Mouse (Mus musculus) lung, embryonic 15.5 days (tissue): ENCODE measurements around the gene Adamts5. TPM values are rescaled to one million over a fixed set of nuclear protein-coding genes. Genes with fewer than 3 reads are reported as not detected.
A peak's percentile ranks its signal among the peaks of the same experiment; 100 is the strongest.

Experiments used
- ATAC-seq: fragments of 200-750 bp; cut with Nextera tagmentation; 2 replicates; pipeline ENCODE4 v1.8.0; 2017; ENCODE audit warnings: moderate number of reproducible peaks, borderline replicate concordance; ENCODE audit not compliant: low FRiP score, low TSS enrichment; ENCODE audit errors: extremely low read depth
- H3K27ac ChIP-seq: fragments of 300-500 bp; sonication (generic); 2 replicates; pipeline ENCODE4 v1.5.1; 2015; ENCODE audit warnings: moderate library complexity, mild to moderate bottlenecking, inconsistent platforms
- H3K27me3 ChIP-seq: fragments of 300-500 bp; sonication (generic); 2 replicates; pipeline ENCODE4 v1.6.1; 2015; ENCODE audit warnings: inconsistent platforms
- H3K36me3 ChIP-seq: fragments of 300-500 bp; sonication (generic); 2 replicates; pipeline ENCODE4 v1.6.1; 2015; ENCODE audit warnings: inconsistent platforms
- H3K4me1 ChIP-seq: fragments of 300-500 bp; sonication (generic); 2 replicates; pipeline ENCODE4 v1.6.1; 2015; ENCODE audit warnings: inconsistent platforms
- H3K4me2 ChIP-seq: fragments of 300-500 bp; sonication (generic); 2 replicates; pipeline ENCODE4 v1.6.1; 2015; ENCODE audit warnings: inconsistent platforms, mild to moderate bottlenecking, moderate library complexity
- H3K4me3 ChIP-seq: fragments of 300-500 bp; sonication (generic); 2 replicates; pipeline ENCODE4 v1.5.1; 2015; ENCODE audit warnings: mild to moderate bottlenecking, inconsistent platforms
- H3K9ac ChIP-seq: fragments of 300-500 bp; sonication (generic); 2 replicates; pipeline ENCODE4 v1.6.1; 2015; ENCODE audit warnings: inconsistent platforms
- H3K9me3 ChIP-seq: fragments of 300-500 bp; sonication (generic); 2 replicates; pipeline ENCODE4 v1.6.1; 2016; ENCODE audit warnings: inconsistent platforms
- WGBS: fragments of 180-500 bp; shearing (Covaris S2); methylation state at CpG from one replicate; pipeline ENCODE4 v1.1.7; 2015; 5-methylcytosine and 5-hydroxymethylcytosine counted together
- polyA plus RNA-seq: library from polyadenylated mRNA; unstranded; fragments of >200 nt; fragmentation: Nextera tagmentation; extraction: Ambion mirVana; gene quantifications from 2 replicates; pipeline ENCODE4 v1.2.1, GENCODE M21; 2015

The Adamts5 gene
- polyA plus RNA-seq, 1 experiment from 2014 or later: 4.7 TPM

DNA sequence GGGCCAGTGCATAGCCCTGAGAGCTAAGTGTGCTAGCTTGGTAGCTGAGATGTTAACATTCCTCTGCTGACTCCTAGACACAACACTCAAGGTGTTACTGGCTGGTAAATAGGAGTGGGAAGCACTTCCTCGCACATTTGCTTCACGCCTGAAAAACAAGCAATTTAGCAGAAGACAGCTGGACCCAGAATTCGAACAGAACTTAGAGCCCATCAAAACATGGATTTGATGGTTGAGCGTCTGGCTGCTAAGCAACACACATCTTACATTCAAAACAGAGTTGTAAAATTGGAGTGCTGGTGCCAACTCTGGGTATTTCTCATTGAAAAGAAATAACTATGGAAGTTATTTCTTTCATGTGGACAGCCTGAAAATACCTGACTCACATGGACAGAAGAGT, 5.7 kb downstream of the Adamts5 start:
- no peak overlapping the region for H3K9ac ChIP-seq
- no peak for ATAC-seq
- H3K27me3 ChIP-seq: peaks cover 11% of the 10 kb centered on the region
- no peak overlapping the region for H3K27ac ChIP-seq
- no peaks in the 10 kb centered on the region for H3K9me3 ChIP-seq
- peaks cover 11% of the 10 kb centered on the region for H3K4me1 ChIP-seq
- WGBS: 77% methylated on average over 4 of the region's 4 CpGs
- no peak overlapping the region for H3K4me2 ChIP-seq
- H3K36me3 ChIP-seq: no peaks in the 10 kb centered on the region
- H3K4me3 ChIP-seq: no peak overlapping the region

DNA sequence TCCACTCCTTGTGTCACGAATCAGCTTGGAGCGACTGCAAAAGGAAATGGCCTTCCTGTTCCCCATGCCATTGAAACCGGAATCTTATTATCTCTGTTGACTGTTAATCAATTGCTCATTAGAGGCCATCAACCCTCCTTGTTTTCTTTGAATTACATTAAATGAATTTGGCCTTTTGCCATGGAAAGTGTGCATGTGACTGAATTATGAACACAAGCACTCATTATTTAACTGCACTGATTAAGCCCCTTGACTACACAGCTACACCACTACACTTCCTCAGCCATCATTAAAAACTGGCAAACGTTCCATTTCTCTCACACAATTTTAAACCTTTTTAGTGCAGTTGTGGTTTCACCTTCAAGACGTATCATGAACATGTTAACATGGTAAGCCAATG, 11.8 kb downstream of the Adamts5 start:
- Histone ChIP-seq H3K9me3 (no peaks in the 10 kb centered on the region), H3K4me2 (no peak overlapping the region), H3K27me3 (no peaks in the 10 kb centered on the region), H3K4me1 (0 out of 2 replicates have a peak, but pooled peaks cover 3% of the 10 kb centered on the region), H3K27ac (no peak overlapping the region), H3K9ac (no peak overlapping the region), H3K36me3 (no peaks in the 10 kb centered on the region), H3K4me3 (no peak overlapping the region)
- 50% methylated on average over 5 of the region's 5 CpGs for WGBS
- no peak for ATAC-seq

- no peaks in the 10 kb centered on the region for H3K9me3 ChIP-seq
- no peaks in the 10 kb centered on the region for H3K27me3 ChIP-seq
- H3K27ac ChIP-seq: no peak overlapping the region
- WGBS: 36% methylated on average over 13 of the region's 13 CpGs
- H3K4me2 ChIP-seq: no peak overlapping the region
- H3K36me3 ChIP-seq: no peaks in the 10 kb centered on the region
- ATAC-seq: no peak
- 0 out of 2 replicates have a peak, but pooled peaks cover 3% of the 10 kb centered on the region for H3K4me1 ChIP-seq
- no peak overlapping the region for H3K9ac ChIP-seq
- no peak overlapping the region for H3K4me3 ChIP-seq
Observed at GRCm38 (mm10) chr16:85887289-85888051, 14.2 kb downstream of the Adamts5 start.

DNA sequence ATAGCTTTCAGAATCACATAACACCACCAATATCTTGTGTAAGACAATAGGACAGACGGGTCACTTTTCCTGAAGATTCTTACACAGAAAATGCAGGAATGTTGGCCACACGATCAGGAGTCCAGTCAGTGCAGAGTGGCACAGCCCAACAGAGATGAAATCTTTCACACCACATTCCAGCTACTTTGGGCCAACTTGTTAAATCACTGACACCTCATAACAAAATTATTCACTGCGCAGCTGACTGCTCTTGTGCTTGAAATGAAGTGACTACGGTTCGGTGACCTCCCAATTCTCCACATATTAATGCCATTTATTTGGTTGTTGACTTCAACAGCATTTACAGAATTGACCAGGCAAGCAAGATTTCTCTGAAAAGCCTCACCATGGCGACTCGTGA, 22.6 kb downstream of the Adamts5 start:
- Histone ChIP-seq H3K9me3 (no peaks in the 10 kb centered on the region), H3K36me3 (no peaks in the 10 kb centered on the region), H3K4me3 (no peak overlapping the region), H3K27ac (no peak overlapping the region), H3K9ac (no peak overlapping the region), H3K27me3 (no peaks in the 10 kb centered on the region), H3K4me1 (no peaks in the 10 kb centered on the region), H3K4me2 (no peak overlapping the region)
- ATAC-seq: no peak
- WGBS: 71% methylated on average over 7 of the region's 7 CpGs

DNA sequence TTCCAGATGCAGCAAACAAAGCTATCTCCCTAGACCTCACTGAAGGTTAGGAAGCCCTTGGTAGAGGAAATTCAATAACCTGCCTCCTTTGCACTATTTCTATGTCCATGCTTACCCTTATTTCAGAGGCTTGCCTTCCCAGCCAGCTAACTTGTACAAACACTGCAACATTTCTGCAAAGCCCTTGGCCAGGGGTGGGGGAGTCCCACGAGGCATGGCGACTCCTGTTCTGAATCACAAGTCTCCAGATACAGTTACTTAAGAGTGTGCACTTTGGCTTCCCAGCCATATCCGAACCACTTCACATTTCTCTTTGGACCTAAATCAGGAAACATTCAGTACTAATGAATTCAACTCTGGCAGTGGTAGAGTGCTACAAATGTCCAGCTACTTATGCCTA, 27.5 kb downstream of the Adamts5 start:
- H3K9ac ChIP-seq: no peak overlapping the region
- no peak for ATAC-seq
- no peaks in the 10 kb centered on the region for H3K36me3 ChIP-seq
- H3K27ac ChIP-seq: no peak overlapping the region
- no peaks in the 10 kb centered on the region for H3K4me1 ChIP-seq
- H3K27me3 ChIP-seq: no peaks in the 10 kb centered on the region
- 75% methylated on average over 3 of the region's 3 CpGs for WGBS
- H3K9me3 ChIP-seq: no peaks in the 10 kb centered on the region
- H3K4me2 ChIP-seq: no peak overlapping the region
- H3K4me3 ChIP-seq: no peak overlapping the region

- Histone ChIP-seq H3K27ac (peak overlapping the region; percentile 33), H3K9ac (no peak overlapping the region), H3K9me3 (no peaks in the 10 kb centered on the region), H3K4me3 (no peak overlapping the region), H3K36me3 (no peaks in the 10 kb centered on the region), H3K27me3 (no peaks in the 10 kb centered on the region), H3K4me1 (no peaks in the 10 kb centered on the region), H3K4me2 (no peak overlapping the region)
- 32% methylated on average over 2 of the region's 2 CpGs for WGBS
- ATAC-seq: peak; percentile 64; the same call in 1 of the 2 replicates
Observed at GRCm38 (mm10) chr16:85871971-85872370, 29.7 kb downstream of the Adamts5 start.

DNA sequence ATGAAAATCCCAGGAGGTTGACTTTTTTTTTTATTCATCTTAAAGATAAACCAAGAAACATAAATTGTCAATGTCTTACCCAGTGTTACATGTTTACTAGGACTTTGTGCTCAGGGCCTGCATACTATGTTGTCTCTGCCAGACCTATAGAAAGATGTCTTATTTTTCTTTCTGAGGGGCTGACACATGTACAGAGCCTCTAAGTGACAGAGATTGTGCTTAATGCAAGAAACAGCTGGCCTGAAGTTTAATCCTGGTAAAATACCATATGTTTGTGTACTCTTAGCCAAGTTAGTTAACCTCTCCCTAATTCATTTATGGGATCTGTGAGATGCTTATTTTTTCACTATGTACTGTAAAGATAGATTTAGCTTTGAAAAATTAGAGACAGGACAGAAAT, 30.4 kb downstream of the Adamts5 start:
- no peaks in the 10 kb centered on the region for H3K9me3 ChIP-seq
- no peak overlapping the region for H3K9ac ChIP-seq
- H3K4me1 ChIP-seq: no peaks in the 10 kb centered on the region
- H3K4me3 ChIP-seq: no peak overlapping the region
- H3K4me2 ChIP-seq: no peak overlapping the region
- H3K36me3 ChIP-seq: no peaks in the 10 kb centered on the region
- ATAC-seq: peak; percentile 75; the same call in 1 of the 2 replicates
- no peaks in the 10 kb centered on the region for H3K27me3 ChIP-seq
- H3K27ac ChIP-seq: no peak overlapping the region

DNA sequence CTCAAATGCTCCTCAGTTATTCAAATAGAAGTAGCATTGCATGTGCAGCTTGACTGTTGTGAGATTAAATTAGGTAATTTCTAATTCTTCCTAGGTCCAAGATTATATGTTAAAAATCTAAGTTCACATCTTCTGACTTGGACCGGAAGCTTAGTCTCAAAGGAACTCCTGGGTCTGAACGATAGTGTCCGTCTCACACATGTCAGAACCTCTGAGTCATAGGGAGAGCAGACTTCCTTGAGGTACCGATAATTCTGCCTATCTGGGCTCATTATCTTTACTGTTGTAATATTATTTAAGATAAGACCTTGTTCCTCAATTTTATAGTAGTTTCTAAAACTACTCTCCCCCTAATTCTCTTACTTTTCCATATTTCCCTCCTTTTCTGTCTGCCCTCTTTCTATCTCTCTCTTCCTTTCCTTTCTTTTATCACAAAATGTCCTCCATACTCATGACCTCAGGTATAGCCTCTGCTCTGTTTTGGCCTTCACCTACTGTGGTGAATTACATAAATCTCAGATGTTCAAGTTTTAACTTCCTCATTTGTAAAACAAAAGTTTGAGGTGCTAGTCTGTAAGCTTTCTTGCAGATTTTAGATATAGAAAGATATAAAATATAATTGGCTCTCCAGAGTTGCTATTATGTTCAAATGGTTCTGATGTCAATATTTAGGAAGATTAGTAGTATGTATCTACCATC, 36.8 kb downstream of the Adamts5 start:
- H3K9me3 ChIP-seq: no peaks in the 10 kb centered on the region
- no peak overlapping the region for H3K4me3 ChIP-seq
- H3K27ac ChIP-seq: no peak overlapping the region
- no peak overlapping the region for H3K4me2 ChIP-seq
- H3K27me3 ChIP-seq: no peaks in the 10 kb centered on the region
- WGBS: 86% methylated on average over 4 of the region's 4 CpGs
- H3K4me1 ChIP-seq: no peaks in the 10 kb centered on the region
- no peak for ATAC-seq
- H3K9ac ChIP-seq: no peak overlapping the region
- H3K36me3 ChIP-seq: no peaks in the 10 kb centered on the region

DNA sequence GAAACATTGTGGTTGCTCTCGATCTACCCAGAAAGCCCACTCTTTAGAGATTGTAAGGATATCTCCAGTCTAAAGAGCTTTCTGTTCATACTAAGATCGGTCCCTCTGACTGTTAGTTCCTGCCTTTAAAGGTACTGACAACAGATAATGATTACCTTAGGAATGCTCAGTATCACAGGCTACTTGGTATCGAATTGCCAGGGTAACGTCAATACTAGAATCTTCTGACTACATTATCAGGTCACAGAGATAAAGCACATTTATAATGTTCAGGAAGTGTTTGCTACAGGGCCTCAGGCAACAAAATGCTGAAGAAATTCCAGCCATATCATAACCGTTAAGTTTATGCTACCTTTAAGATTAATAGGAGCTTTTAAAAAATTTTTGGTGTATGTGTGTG, 47.1 kb downstream of the Adamts5 start:
- H3K27me3 ChIP-seq: no peaks in the 10 kb centered on the region
- no peaks in the 10 kb centered on the region for H3K4me1 ChIP-seq
- no peak overlapping the region for H3K4me3 ChIP-seq
- no peak overlapping the region for H3K4me2 ChIP-seq
- no peaks in the 10 kb centered on the region for H3K9me3 ChIP-seq
- H3K9ac ChIP-seq: no peak overlapping the region
- 68% methylated on average over 5 of the region's 5 CpGs for WGBS
- no peak overlapping the region for H3K27ac ChIP-seq
- no peaks in the 10 kb centered on the region for H3K36me3 ChIP-seq
- ATAC-seq: no peak

DNA sequence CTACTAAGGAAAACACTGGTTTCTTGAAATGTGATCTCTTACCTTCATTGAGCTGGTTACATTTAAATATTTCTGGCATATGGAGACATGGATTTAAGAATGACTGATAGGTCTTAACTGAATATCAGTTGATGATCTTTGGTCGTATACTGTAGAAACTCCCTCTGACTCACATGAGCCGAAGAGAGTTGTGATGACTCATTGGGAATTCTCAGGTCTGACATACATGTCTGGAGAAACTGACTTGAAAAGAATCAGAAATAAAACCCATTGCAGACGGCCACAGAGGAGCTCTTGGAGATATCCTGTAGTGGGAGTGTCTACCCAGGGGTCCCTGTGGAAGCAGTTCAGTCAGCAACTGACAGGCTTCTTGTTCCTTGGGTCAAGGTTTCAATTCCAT, 74.6 kb downstream of the Adamts5 start:
- no peaks in the 10 kb centered on the region for H3K9me3 ChIP-seq
- H3K4me2 ChIP-seq: no peak overlapping the region
- 74% methylated on average over 3 of the region's 3 CpGs for WGBS
- H3K36me3 ChIP-seq: no peaks in the 10 kb centered on the region
- H3K4me1 ChIP-seq: no peaks in the 10 kb centered on the region
- H3K27ac ChIP-seq: no peak overlapping the region
- ATAC-seq: no peak
- H3K4me3 ChIP-seq: no peak overlapping the region
- H3K27me3 ChIP-seq: no peaks in the 10 kb centered on the region
- no peak overlapping the region for H3K9ac ChIP-seq

GRCm38 (mm10) chr16:85822330-85822916, 79.2 kb downstream of the Adamts5 start:
- H3K36me3 ChIP-seq: no peaks in the 10 kb centered on the region
- H3K9ac ChIP-seq: no peak overlapping the region
- ATAC-seq: no peak
- H3K4me2 ChIP-seq: no peak overlapping the region
- 63% methylated on average over 5 of the region's 5 CpGs for WGBS
- H3K9me3 ChIP-seq: no peaks in the 10 kb centered on the region
- no peak overlapping the region for H3K27ac ChIP-seq
- H3K27me3 ChIP-seq: no peaks in the 10 kb centered on the region
- H3K4me3 ChIP-seq: no peak overlapping the region
- H3K4me1 ChIP-seq: no peaks in the 10 kb centered on the region

GRCm38 (mm10) chr16:85819808-85820458, 81.7 kb downstream of the Adamts5 start:
- Histone ChIP-seq H3K4me3 (no peak overlapping the region), H3K9me3 (no peaks in the 10 kb centered on the region), H3K27ac (no peak overlapping the region), H3K4me1 (no peaks in the 10 kb centered on the region), H3K27me3 (no peaks in the 10 kb centered on the region), H3K9ac (no peak overlapping the region), H3K36me3 (no peaks in the 10 kb centered on the region), H3K4me2 (no peak overlapping the region)
- ATAC-seq: 0 out of 2 replicates have a peak, but pooled peaks have one; percentile 27
- WGBS: 48% methylated on average over 5 of the region's 5 CpGs
